Mouse (Mus musculus) urinary bladder, postnatal 4 days (tissue): ENCODE results near the gene Flt4.

Experiments used
- DNase-seq, 2 experiments: peaks; one replicate each; pipeline ENCODE4 v3.0.0; 2021 to 2022; ENCODE audit warnings: low spot score in 2 of 2

Gene Flt4

GRCm38 (mm10) chr11:49697779-49698178 is 88.7 kb downstream of the Flt4 start:
- DNase-seq: no peak

- DNase-seq: no peak
Observed at GRCm38 (mm10) chr11:49699079-49699478, 90.0 kb downstream of the Flt4 start.

- no peak for DNase-seq
Observed at GRCm38 (mm10) chr11:49702014-49702413, 93.0 kb downstream of the Flt4 start.
